Mouse (Mus musculus) limb, embryonic 12.5 days (tissue): ENCODE results near the gene Olfr657. TPM values are rescaled to one million over a fixed set of nuclear protein-coding genes. Genes with fewer than 3 reads are reported as not detected.

Experiments
- ATAC-seq: fragments of 200-750 bp; cut with Nextera tagmentation; 2 replicates; pipeline ENCODE4 v1.8.0; 2017; ENCODE audit warnings: low read depth, moderate TSS enrichment; ENCODE audit not compliant: insufficient number of reproducible peaks, insufficient read depth, low FRiP score, low TSS enrichment
- H3K27ac ChIP-seq: fragments of 300-500 bp; sonication (generic); 2 replicates; pipeline ENCODE4 v1.5.1; 2016; ENCODE audit warnings: mild to moderate bottlenecking, moderate library complexity
- H3K27me3 ChIP-seq: fragments of 300-500 bp; sonication (generic); 2 replicates; pipeline ENCODE4 v1.6.1; 2016; ENCODE audit warnings: mild to moderate bottlenecking, moderate library complexity
- H3K36me3 ChIP-seq: fragments of 300-500 bp; sonication (generic); 2 replicates; pipeline ENCODE4 v1.6.1; 2016; ENCODE audit warnings: mild to moderate bottlenecking, moderate library complexity
- H3K4me1 ChIP-seq: fragments of 300-500 bp; sonication (generic); replicated peaks from 2 replicates; pipeline ENCODE4 v1.6.1; 2016
- H3K4me2 ChIP-seq: fragments of 300-500 bp; sonication (generic); 2 replicates; pipeline ENCODE4 v1.6.1; 2016; ENCODE audit warnings: mild to moderate bottlenecking, moderate library complexity
- H3K4me3 ChIP-seq: fragments of 300-500 bp; sonication (generic); replicated peaks from 2 replicates; pipeline ENCODE4 v1.5.1; 2016; ENCODE audit warnings: mild to moderate bottlenecking
- H3K9ac ChIP-seq: fragments of 300-500 bp; sonication (generic); replicated peaks from 2 replicates; pipeline ENCODE4 v1.6.1; 2016; ENCODE audit warnings: mild to moderate bottlenecking, moderate library complexity
- H3K9me3 ChIP-seq: fragments of 300-500 bp; sonication (generic); 2 replicates; pipeline ENCODE4 v1.6.1; 2016; ENCODE audit warnings: mild to moderate bottlenecking, moderate library complexity
- WGBS: fragments of 180-500 bp; shearing (Covaris S2); methylation state at CpG from one replicate; pipeline ENCODE4 v1.1.7; 2016; 5-methylcytosine and 5-hydroxymethylcytosine counted together
- polyA plus RNA-seq: library from polyadenylated mRNA; unstranded; fragments of >200 nt; fragmentation: Nextera tagmentation; extraction: Ambion mirVana; gene quantifications from 2 replicates; pipeline ENCODE4 v1.2.1, GENCODE M21; 2016

Gene Olfr657
- polyA plus RNA-seq, 1 experiment from 2014 or later = not detected

GRCm38 (mm10) chr7:104686201-104686600 is 61.6 kb downstream of the Olfr657 start, which contains the start of gene Olfr661:
Gene Olfr661, plus strand, starts transcription at chr7:104686501.
- no peak within 1 kb of the TSS for H3K27ac ChIP-seq
- WGBS = 90% methylated on average over 2 of the region's 2 CpGs
- no peak for ATAC-seq

More at GRCm38 (mm10) chr7:104686201-104686600, 61.6 kb downstream of the Olfr657 start, which contains the start of gene Olfr661:
- no peak within 1 kb of the TSS for H3K4me3 ChIP-seq
- H3K9me3 ChIP-seq = no peaks in the 10 kb centered on the region
- no peak within 1 kb of the TSS for H3K9ac ChIP-seq
- no peaks in the 10 kb centered on the region for H3K4me1 ChIP-seq
- H3K36me3 ChIP-seq = no peaks in the 10 kb centered on the region
- no peak within 1 kb of the TSS for H3K4me2 ChIP-seq
- H3K27me3 ChIP-seq = no peaks in the 10 kb centered on the region

Other genes starting within 250 kb of the Olfr657 start
- not detected in 2 replicates for gene Trim30c, start 224.0 kb upstream of the Olfr657 start, polyA plus RNA-seq
- gene Trim30a, start 159.6 kb upstream of the Olfr657 start, polyA plus RNA-seq = 0.48 and 0.73 TPM in 2 replicates
- 0.08 and 0.13 TPM in 2 replicates for gene Trim30d, start 116.9 kb upstream of the Olfr657 start, polyA plus RNA-seq
- gene Olfr651, start 74.7 kb upstream of the Olfr657 start, polyA plus RNA-seq = not detected in 2 replicates
- not detected in 2 replicates for gene Olfr652, start 63.9 kb upstream of the Olfr657 start, polyA plus RNA-seq
- not detected in 2 replicates for gene Olfr653, start 47.5 kb upstream of the Olfr657 start, polyA plus RNA-seq
- not detected in 2 replicates for gene Olfr654, start 37.8 kb upstream of the Olfr657 start, polyA plus RNA-seq
- gene Olfr655, start 23.0 kb upstream of the Olfr657 start, polyA plus RNA-seq = not detected in 2 replicates
- not detected in 2 replicates for gene Olfr656, start 10.8 kb upstream of the Olfr657 start, polyA plus RNA-seq
- 0.06 TPM in 1 of 2 replicates, not detected in the other for gene Olfr658, start 22.5 kb downstream of the Olfr657 start, polyA plus RNA-seq
- gene Olfr659, start 42.0 kb downstream of the Olfr657 start, polyA plus RNA-seq = not detected in 2 replicates
- not detected in 2 replicates for gene Olfr661, start 61.7 kb downstream of the Olfr657 start, polyA plus RNA-seq
- not detected in 2 replicates for gene Usp17le, start 152.7 kb downstream of the Olfr657 start, polyA plus RNA-seq
- gene Usp17lb, start 217.8 kb downstream of the Olfr657 start, polyA plus RNA-seq = not detected in 2 replicates
- not detected in 2 replicates for gene Usp17la, start 232.2 kb downstream of the Olfr657 start, polyA plus RNA-seq